Mouse (Mus musculus): ENCODE results near the gene Gigyf1. TPM values are rescaled to one million over a fixed set of nuclear protein-coding genes. Genes with fewer than 3 reads are reported as not detected.
A peak's percentile ranks its signal among the peaks of the same experiment; 100 is the strongest.

Gigyf1 gene
- 33.5 and 37.9 TPM in 2 replicates for polyA plus RNA-seq (2011; ENCODE audit: insufficient read depth, insufficient read length, low read depth, missing spikeins)

GRCm38 (mm10) chr5:137518436-137518835 is at the start of gene Gigyf1:
TSS of gene Gigyf1 (plus strand) at chr5:137518548.
- Histone ChIP-seq H3K4me3 (ENCODE audit: low read depth, low read length) (no peak within 1 kb of the TSS), H3K36me3 (ENCODE audit: control insufficient read depth, insufficient read depth, low read length, poor library complexity, severe bottlenecking) (peaks cover 36% of the 10 kb centered on the region), H3K27ac (ENCODE audit: insufficient read depth, low read length) (no peak within 1 kb of the TSS), H3K27me3 (ENCODE audit: control insufficient read depth, insufficient read depth, low read length, poor library complexity, severe bottlenecking) (no peaks in the 10 kb centered on the region), H3K4me1 (ENCODE audit: control insufficient read depth, insufficient read depth, low read length) (peaks cover 6% of the 10 kb centered on the region), H3K9ac (ENCODE audit: low read depth, poor library complexity, severe bottlenecking) (no peak within 1 kb of the TSS), H3K9me3 (replicated peaks; ENCODE audit: control insufficient read depth, insufficient read depth, low read length, poor library complexity, severe bottlenecking) (no peaks in the 10 kb centered on the region)
- peak; percentile 78 for TF ChIP-seq CTCF (IDR thresholded peaks at IDR 0.05; ENCODE audit: low read depth, low read length)
- no peak for TF ChIP-seq EP300 (IDR thresholded peaks at IDR 0.05; ENCODE audit: insufficient read depth, low read depth, low read length)
- no peak for TF ChIP-seq POLR2A (IDR thresholded peaks at IDR 0.05; ENCODE audit: insufficient read depth, low read length)

- H3K4me1 ChIP-seq (ENCODE audit: control insufficient read depth, insufficient read depth, low read length): no peaks in the 10 kb centered on the region
- no peak overlapping the region for H3K27ac ChIP-seq (ENCODE audit: insufficient read depth, low read length)
- H3K36me3 ChIP-seq (ENCODE audit: control insufficient read depth, insufficient read depth, low read length, poor library complexity, severe bottlenecking): no peaks in the 10 kb centered on the region
- TF ChIP-seq POLR2A (IDR thresholded peaks at IDR 0.05; ENCODE audit: insufficient read depth, low read length) (no peak), EP300 (IDR thresholded peaks at IDR 0.05; ENCODE audit: insufficient read depth, low read depth, low read length) (no peak), CTCF (IDR thresholded peaks at IDR 0.05; ENCODE audit: low read depth, low read length) (no peak)
- no peaks in the 10 kb centered on the region for H3K27me3 ChIP-seq (ENCODE audit: control insufficient read depth, insufficient read depth, low read length, poor library complexity, severe bottlenecking)
- H3K4me3 ChIP-seq (ENCODE audit: low read depth, low read length): no peak overlapping the region
- H3K9ac ChIP-seq (ENCODE audit: low read depth, poor library complexity, severe bottlenecking): no peak overlapping the region
- no peaks in the 10 kb centered on the region for H3K9me3 ChIP-seq (replicated peaks; ENCODE audit: control insufficient read depth, insufficient read depth, low read length, poor library complexity, severe bottlenecking)
Measured at GRCm38 (mm10) chr5:137472252-137472904, 46.0 kb upstream of the Gigyf1 start.

- TF ChIP-seq POLR2A (IDR thresholded peaks at IDR 0.05; ENCODE audit: insufficient read depth, low read length) (no peak), CTCF (IDR thresholded peaks at IDR 0.05; ENCODE audit: low read depth, low read length) (no peak), EP300 (IDR thresholded peaks at IDR 0.05; ENCODE audit: insufficient read depth, low read depth, low read length) (no peak)
- Histone ChIP-seq H3K4me1 (ENCODE audit: control insufficient read depth, insufficient read depth, low read length) (no peaks in the 10 kb centered on the region), H3K27ac (ENCODE audit: insufficient read depth, low read length) (no peak overlapping the region), H3K4me3 (ENCODE audit: low read depth, low read length) (no peak overlapping the region), H3K9me3 (replicated peaks; ENCODE audit: control insufficient read depth, insufficient read depth, low read length, poor library complexity, severe bottlenecking) (no peaks in the 10 kb centered on the region), H3K27me3 (ENCODE audit: control insufficient read depth, insufficient read depth, low read length, poor library complexity, severe bottlenecking) (no peaks in the 10 kb centered on the region), H3K36me3 (ENCODE audit: control insufficient read depth, insufficient read depth, low read length, poor library complexity, severe bottlenecking) (no peaks in the 10 kb centered on the region), H3K9ac (ENCODE audit: low read depth, poor library complexity, severe bottlenecking) (no peak overlapping the region)
Measured at GRCm38 (mm10) chr5:137474351-137474750, 44.0 kb upstream of the Gigyf1 start.

- H3K4me3 ChIP-seq (ENCODE audit: low read depth, low read length): no peak within 1 kb of the TSS
- no peaks in the 10 kb centered on the region for H3K27me3 ChIP-seq (ENCODE audit: control insufficient read depth, insufficient read depth, low read length, poor library complexity, severe bottlenecking)
- H3K9ac ChIP-seq (ENCODE audit: low read depth, poor library complexity, severe bottlenecking): no peak within 1 kb of the TSS
- no peaks in the 10 kb centered on the region for H3K4me1 ChIP-seq (ENCODE audit: control insufficient read depth, insufficient read depth, low read length)
- no peaks in the 10 kb centered on the region for H3K36me3 ChIP-seq (ENCODE audit: control insufficient read depth, insufficient read depth, low read length, poor library complexity, severe bottlenecking)
- no peak for TF ChIP-seq POLR2A (IDR thresholded peaks at IDR 0.05; ENCODE audit: insufficient read depth, low read length)
- no peak for TF ChIP-seq EP300 (IDR thresholded peaks at IDR 0.05; ENCODE audit: insufficient read depth, low read depth, low read length)
- no peak for TF ChIP-seq CTCF (IDR thresholded peaks at IDR 0.05; ENCODE audit: low read depth, low read length)
- H3K27ac ChIP-seq (ENCODE audit: insufficient read depth, low read length): no peak within 1 kb of the TSS
- no peaks in the 10 kb centered on the region for H3K9me3 ChIP-seq (replicated peaks; ENCODE audit: control insufficient read depth, insufficient read depth, low read length, poor library complexity, severe bottlenecking)
Measured at GRCm38 (mm10) chr5:137476964-137477363, 41.4 kb upstream of the Gigyf1 start, which contains the start of gene Zan. TSS of gene Zan (minus strand) at chr5:137477064.

GRCm38 (mm10) chr5:137481138-137481537 is 37.2 kb upstream of the Gigyf1 start:
- Histone ChIP-seq H3K9ac (ENCODE audit: low read depth, poor library complexity, severe bottlenecking) (no peak overlapping the region), H3K36me3 (ENCODE audit: control insufficient read depth, insufficient read depth, low read length, poor library complexity, severe bottlenecking) (no peaks in the 10 kb centered on the region), H3K4me1 (ENCODE audit: control insufficient read depth, insufficient read depth, low read length) (no peaks in the 10 kb centered on the region), H3K9me3 (replicated peaks; ENCODE audit: control insufficient read depth, insufficient read depth, low read length, poor library complexity, severe bottlenecking) (no peaks in the 10 kb centered on the region), H3K4me3 (ENCODE audit: low read depth, low read length) (no peak overlapping the region), H3K27ac (ENCODE audit: insufficient read depth, low read length) (no peak overlapping the region), H3K27me3 (ENCODE audit: control insufficient read depth, insufficient read depth, low read length, poor library complexity, severe bottlenecking) (no peaks in the 10 kb centered on the region)
- no peak for TF ChIP-seq EP300 (IDR thresholded peaks at IDR 0.05; ENCODE audit: insufficient read depth, low read depth, low read length)
- TF ChIP-seq POLR2A (IDR thresholded peaks at IDR 0.05; ENCODE audit: insufficient read depth, low read length): no peak
- TF ChIP-seq CTCF (IDR thresholded peaks at IDR 0.05; ENCODE audit: low read depth, low read length): peak; percentile 27

GRCm38 (mm10) chr5:137481897-137482296 is 36.5 kb upstream of the Gigyf1 start:
- H3K27ac ChIP-seq (ENCODE audit: insufficient read depth, low read length): no peak overlapping the region

More at GRCm38 (mm10) chr5:137481897-137482296, 36.5 kb upstream of the Gigyf1 start:
- Histone ChIP-seq H3K36me3 (ENCODE audit: control insufficient read depth, insufficient read depth, low read length, poor library complexity, severe bottlenecking) (no peaks in the 10 kb centered on the region), H3K27me3 (ENCODE audit: control insufficient read depth, insufficient read depth, low read length, poor library complexity, severe bottlenecking) (no peaks in the 10 kb centered on the region), H3K9ac (ENCODE audit: low read depth, poor library complexity, severe bottlenecking) (no peak overlapping the region), H3K9me3 (replicated peaks; ENCODE audit: control insufficient read depth, insufficient read depth, low read length, poor library complexity, severe bottlenecking) (no peaks in the 10 kb centered on the region), H3K4me3 (ENCODE audit: low read depth, low read length) (no peak overlapping the region), H3K4me1 (ENCODE audit: control insufficient read depth, insufficient read depth, low read length) (no peaks in the 10 kb centered on the region)
- no peak for TF ChIP-seq POLR2A (IDR thresholded peaks at IDR 0.05; ENCODE audit: insufficient read depth, low read length)
